Mouse (Mus musculus) hindbrain, postnatal 0 days (tissue): ENCODE measurements around the gene Rcor2. TPM values are rescaled to one million over a fixed set of nuclear protein-coding genes. Genes with fewer than 3 reads are reported as not detected.

Source experiments
- ATAC-seq: fragments of 200-750 bp; cut with Nextera tagmentation; 2 replicates; pipeline ENCODE4 v1.8.0; 2017; ENCODE audit warnings: mild to moderate bottlenecking, moderate TSS enrichment, moderate library complexity
- DNase-seq: peaks from one replicate; pipeline ENCODE4 v3.0.0-alpha.2; 2015; ENCODE audit warnings: low spot score
- H3K27ac ChIP-seq: fragments of 300-500 bp; sonication (generic); 2 replicates; pipeline ENCODE4 v1.5.1; 2014; ENCODE audit warnings: mild to moderate bottlenecking
- H3K27me3 ChIP-seq: fragments of 300-500 bp; sonication (generic); 2 replicates; pipeline ENCODE4 v1.6.1; 2014; ENCODE audit warnings: low read length, mixed read lengths; ENCODE audit not compliant: insufficient read depth
- H3K36me3 ChIP-seq: fragments of 300-500 bp; sonication (generic); 2 replicates; pipeline ENCODE4 v1.6.1; 2014; ENCODE audit warnings: low read length, mixed read lengths; ENCODE audit not compliant: insufficient read depth
- H3K4me1 ChIP-seq: fragments of 300-500 bp; sonication (generic); 2 replicates; pipeline ENCODE4 v1.6.1; 2014; ENCODE audit warnings: antibody characterized with exemption, low read length, mixed read lengths; ENCODE audit not compliant: insufficient read depth
- H3K4me2 ChIP-seq: fragments of 300-500 bp; sonication (generic); 2 replicates; pipeline ENCODE4 v1.6.1; 2014; ENCODE audit warnings: low read depth, mild to moderate bottlenecking, low read length, moderate library complexity, mixed read lengths
- H3K4me3 ChIP-seq: fragments of 300-500 bp; sonication (generic); 2 replicates; pipeline ENCODE4 v1.5.1; 2014; ENCODE audit warnings: low read length
- H3K9ac ChIP-seq: fragments of 300-500 bp; sonication (generic); replicated peaks from 2 replicates; pipeline ENCODE4 v1.6.1; 2014; ENCODE audit warnings: mild to moderate bottlenecking, low read length, moderate library complexity, mixed read lengths
- H3K9me3 ChIP-seq: fragments of 300-500 bp; sonication (generic); 2 replicates; pipeline ENCODE4 v1.6.1; 2016; ENCODE audit warnings: low read length, mixed read lengths
- CTCF ChIP-seq: IDR thresholded peaks from 2 replicates; pipeline ENCODE4 v1.5.1; 2016; ENCODE audit warnings: antibody characterized with exemption, control low read depth, low read depth
- WGBS: fragments of 180-500 bp; shearing (Covaris S2); extraction: QIAGEN DNeasy Blood & Tissue Kit; methylation state at CpG from one replicate; pipeline ENCODE4 v1.1.7; 2014; 5-methylcytosine and 5-hydroxymethylcytosine counted together
- polyA plus RNA-seq: library from polyadenylated mRNA; unstranded; fragments of >200 nt; fragmentation: Nextera tagmentation; extraction: Ambion mirVana; gene quantifications from 2 replicates; pipeline ENCODE4 v1.2.1, GENCODE M21; 2015
- total RNA-seq: library from RNA; depleted of rRNA; stranded (reverse); fragments of >200 nt; gene quantifications from 2 replicates; pipeline ENCODE4 v1.2.3, GENCODE M21; 2014

The Rcor2 gene
- total and polyA plus RNA-seq, 2 experiments from 2014 or later: 16.6 to 73.2 TPM

DNA sequence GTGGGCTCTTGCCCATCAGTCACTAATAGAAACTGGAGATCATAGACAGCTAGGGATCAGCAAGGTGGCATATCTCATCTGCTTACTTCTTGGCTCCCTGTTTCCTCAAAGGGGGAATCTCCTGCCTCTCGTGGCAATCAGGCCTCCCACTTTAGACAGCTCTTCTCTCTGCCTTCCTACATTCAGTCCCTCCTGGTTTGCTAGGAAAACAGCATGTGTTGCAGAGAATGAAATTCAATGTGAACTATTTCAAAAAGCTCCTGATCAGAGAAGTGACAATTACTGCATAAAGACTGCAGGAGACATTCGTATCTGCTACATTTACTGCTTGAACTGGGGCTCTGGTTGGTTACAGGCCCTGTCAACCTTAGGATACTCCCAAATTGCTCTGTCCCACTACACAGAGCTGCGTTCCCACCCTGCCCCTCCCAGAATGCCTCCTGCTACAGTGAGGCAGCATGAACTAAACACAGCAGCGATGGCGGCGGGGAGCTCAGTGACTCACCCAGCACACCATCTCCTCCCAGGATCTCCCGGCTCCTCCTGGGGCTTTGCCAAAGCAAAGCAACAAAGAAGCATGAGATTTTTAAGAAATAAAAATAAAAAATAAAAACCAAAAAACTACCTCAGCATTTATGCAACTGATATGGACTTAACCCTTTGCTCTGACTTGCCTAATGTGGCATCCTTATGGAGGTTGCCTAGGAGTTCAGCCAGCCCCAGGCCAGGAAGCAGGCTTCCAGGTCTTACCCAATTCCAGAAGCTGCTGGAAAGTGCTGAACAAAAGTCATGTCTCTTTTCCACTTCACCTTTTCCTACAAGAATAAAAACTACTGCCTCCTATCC is 34.7 kb downstream of the Rcor2 start:
- H3K27me3 ChIP-seq: no peaks in the 10 kb centered on the region
- peaks cover 5% of the 10 kb centered on the region; the same call in 1 of the 2 replicates for H3K4me1 ChIP-seq
- no peak for TF ChIP-seq CTCF
- no peaks in the 10 kb centered on the region for H3K36me3 ChIP-seq
- no peak overlapping the region for H3K4me3 ChIP-seq
- DNase-seq: no peak
- no peak overlapping the region for H3K9ac ChIP-seq
- no peak for ATAC-seq
- 71% methylated on average over 7 of the region's 7 CpGs for WGBS
- no peaks in the 10 kb centered on the region for H3K9me3 ChIP-seq
- no peak overlapping the region for H3K4me2 ChIP-seq
- no peak overlapping the region; the same call in 1 of the 2 replicates for H3K27ac ChIP-seq

- H3K9ac ChIP-seq: no peak overlapping the region
- no peak overlapping the region; the same call in 1 of the 2 replicates for H3K27ac ChIP-seq
- H3K27me3 ChIP-seq: no peaks in the 10 kb centered on the region
- no peak for DNase-seq
- H3K9me3 ChIP-seq: no peaks in the 10 kb centered on the region
- H3K4me3 ChIP-seq: no peak overlapping the region
- H3K4me1 ChIP-seq: peaks cover 5% of the 10 kb centered on the region; the same call in 1 of the 2 replicates
- ATAC-seq: no peak
- no peak for TF ChIP-seq CTCF
- no peaks in the 10 kb centered on the region for H3K36me3 ChIP-seq
- H3K4me2 ChIP-seq: no peak overlapping the region
- WGBS: 76% methylated on average over 1 of the region's 1 CpGs
These were observed 35.3 kb downstream of the Rcor2 start for GRCm38 (mm10) chr19:7302493-7302797.

GRCm38 (mm10) chr19:7303796-7304195 is 36.7 kb downstream of the Rcor2 start:
- Histone ChIP-seq H3K9ac (no peak overlapping the region), H3K27ac (peak overlapping the region; percentile 16; the same call in 1 of the 2 replicates), H3K9me3 (no peaks in the 10 kb centered on the region), H3K36me3 (no peaks in the 10 kb centered on the region), H3K4me2 (no peak overlapping the region), H3K4me1 (peaks cover 16% of the 10 kb centered on the region), H3K4me3 (no peak overlapping the region), H3K27me3 (no peaks in the 10 kb centered on the region)
- DNase-seq: no peak
- no peak for ATAC-seq
- TF ChIP-seq CTCF: peak; percentile 39
- 39% methylated on average over 6 of the region's 6 CpGs for WGBS

GRCm38 (mm10) chr19:7304801-7305200 is 37.7 kb downstream of the Rcor2 start:
- 56% methylated on average over 2 of the region's 2 CpGs for WGBS
- Histone ChIP-seq H3K27me3 (no peaks in the 10 kb centered on the region), H3K9ac (no peak overlapping the region), H3K4me3 (no peak overlapping the region), H3K27ac (no peak overlapping the region), H3K4me2 (no peak overlapping the region), H3K36me3 (no peaks in the 10 kb centered on the region), H3K9me3 (no peaks in the 10 kb centered on the region), H3K4me1 (peaks cover 18% of the 10 kb centered on the region)
- ATAC-seq (no peak), DNase-seq (no peak)
- TF ChIP-seq CTCF: no peak

- no peak for ATAC-seq
- WGBS: 83% methylated on average over 10 of the region's 11 CpGs
These were observed 38.5 kb downstream of the Rcor2 start for GRCm38 (mm10) chr19:7305380-7306310.

DNA sequence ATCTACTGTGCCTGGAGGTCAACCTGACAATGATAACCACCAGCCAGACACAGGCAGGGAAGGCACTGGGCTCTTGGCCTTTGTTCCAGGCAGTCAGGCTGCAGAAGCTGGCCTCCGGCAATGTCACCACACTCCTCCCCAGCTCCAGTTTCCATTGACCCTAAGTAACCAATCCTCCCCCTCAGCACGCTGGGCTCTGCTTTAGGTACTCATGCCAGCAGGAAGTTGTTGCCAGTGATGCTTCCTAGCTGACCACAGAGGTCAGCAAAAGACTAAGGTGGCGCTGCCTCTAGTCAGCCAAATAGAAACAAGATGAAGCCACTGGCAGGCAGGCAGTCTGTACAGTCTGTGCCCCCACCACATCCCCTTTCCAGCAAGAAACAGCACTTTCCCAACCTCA is 39.8 kb downstream of the Rcor2 start:
- H3K36me3 ChIP-seq: no peaks in the 10 kb centered on the region
- no peaks in the 10 kb centered on the region for H3K27me3 ChIP-seq
- H3K4me1 ChIP-seq: peaks cover 40% of the 10 kb centered on the region
- no peak overlapping the region for H3K27ac ChIP-seq
- TF ChIP-seq CTCF: no peak
- no peak for ATAC-seq
- no peak overlapping the region for H3K4me3 ChIP-seq
- no peaks in the 10 kb centered on the region for H3K9me3 ChIP-seq
- WGBS: 64% methylated on average over 3 of the region's 3 CpGs
- no peak overlapping the region for H3K9ac ChIP-seq
- DNase-seq: no peak
- H3K4me2 ChIP-seq: no peak overlapping the region

More at GRCm38 (mm10) chr19:7305380-7306310, 38.5 kb downstream of the Rcor2 start:
- no peak for TF ChIP-seq CTCF
- H3K4me2 ChIP-seq: no peak overlapping the region
- H3K4me1 ChIP-seq: peaks cover 27% of the 10 kb centered on the region
- H3K27ac ChIP-seq: no peak overlapping the region
- no peaks in the 10 kb centered on the region for H3K9me3 ChIP-seq
- no peak overlapping the region for H3K9ac ChIP-seq
- no peaks in the 10 kb centered on the region for H3K27me3 ChIP-seq
- H3K4me3 ChIP-seq: no peak overlapping the region
- no peak for DNase-seq
- H3K36me3 ChIP-seq: no peaks in the 10 kb centered on the region
